15 mouse cellular contexts compared by ENCODE assay signal in genomic region chr15:77724208-77724911, GRCm38 (mm10). TPM values are rescaled to one million over a fixed set of nuclear protein-coding genes. Genes with fewer than 3 reads are reported as not detected.
"Had no signal": no experiment of that assay in that cellular context is flagged by ENCODE, and none has a peak within 500 bp of the region (broad histone marks: within the 10 kb centered on the region; RNA-seq: fewer than 3 reads in every experiment).

No protein-coding gene starts in this region.

RNA-seq across cellular contexts. Expression of gene Apol9b, which starts 4.5 kb away (rescaled TPM):
- total RNA-seq: layer of hippocampus, adult 8-10 months; layer of hippocampus, postnatal 14 days; left cerebral cortex, adult 18-20 months; monocyte, adult 5-6 weeks had no signal
- polyA plus RNA-seq: kidney, embryonic 14.5 days; liver, embryonic 12.5 days; lung, embryonic 15.5 days; midbrain, embryonic 11.5 days; midbrain, embryonic 15.5 days; neural tube, embryonic 12.5 days; stomach, embryonic 14.5 days had no signal

RNA-seq across cellular contexts. Expression of gene Apol7e, which starts 25.7 kb away (rescaled TPM):
- total RNA-seq: layer of hippocampus, adult 8-10 months; layer of hippocampus, postnatal 14 days; left cerebral cortex, adult 18-20 months; left cerebral cortex, postnatal 10 days; left cerebral cortex, postnatal 4 days had no signal
- polyA plus RNA-seq: kidney, embryonic 14.5 days; liver, embryonic 12.5 days; midbrain, embryonic 11.5 days; midbrain, embryonic 15.5 days; neural tube, embryonic 12.5 days had no signal

RNA-seq across cellular contexts. Expression of gene Apol8, which starts 32.4 kb away (rescaled TPM):
- polyA plus RNA-seq: kidney, embryonic 14.5 days; large intestine, adult 2 months; lung, embryonic 15.5 days; thymus, postnatal 0 days had no signal
